In genomic region chr15:102279092-102279782, GRCm38 (mm10) we compare ENCODE assay signal across 8 mouse cellular contexts. TPM values are rescaled to one million over a fixed set of nuclear protein-coding genes. Genes with fewer than 3 reads are reported as not detected.
DNase-seq lines count a peak whose midpoint lies in the region; ATAC-seq and TF ChIP-seq lines count a peak whose summit lies in the region.

TSS of gene Mfsd5 (plus strand) at chr15:102279454.

- H3K9ac ChIP-seq in kidney, embryonic 14.5 days (ENCODE audit: low read depth, low read length) = peak within 1 kb of the TSS; percentile 81
- H3K9ac ChIP-seq in limb, embryonic 15.5 days = peak within 1 kb of the TSS; percentile 71
- H3K9ac ChIP-seq in midbrain, postnatal 0 days (replicated peaks; ENCODE audit: low read length, poor library complexity, severe bottlenecking) = peak within 1 kb of the TSS; percentile 78

- TF ChIP-seq CTCF in C2C12 (IDR thresholded peaks at IDR 0.05; ENCODE audit: control insufficient read depth, insufficient read depth, insufficient read length) = peak; percentile 54
- TF ChIP-seq CTCF in embryonic fibroblast, embryonic 13.5 days (IDR thresholded peaks at IDR 0.05; ENCODE audit: borderline replicate concordance, insufficient read depth, low read length) = peak; percentile 28; the same call in 1 of the 2 replicates
- peak; percentile 48 for TF ChIP-seq CTCF in midbrain, postnatal 0 days (IDR thresholded peaks at IDR 0.05)

- no peaks in the 10 kb centered on the region for H3K9me3 ChIP-seq in kidney, embryonic 14.5 days (ENCODE audit: control insufficient read depth, low read length)
- H3K9me3 ChIP-seq in limb, embryonic 15.5 days = no peaks in the 10 kb centered on the region
- no peaks in the 10 kb centered on the region for H3K9me3 ChIP-seq in midbrain, postnatal 0 days (ENCODE audit: low read length)

- H3K4me3 ChIP-seq in C2C12 (ENCODE audit: insufficient read depth, poor library complexity, severe bottlenecking) = peak within 1 kb of the TSS; percentile 78
- H3K4me3 ChIP-seq in embryonic fibroblast, embryonic 13.5 days (ENCODE audit: insufficient read depth, low read length) = peak within 1 kb of the TSS; percentile 72
- peak within 1 kb of the TSS; percentile 89 for H3K4me3 ChIP-seq in kidney, embryonic 14.5 days (ENCODE audit: low read length)
- H3K4me3 ChIP-seq in limb, embryonic 15.5 days = peak within 1 kb of the TSS; percentile 93
- H3K4me3 ChIP-seq in midbrain, postnatal 0 days (ENCODE audit: low read depth, low read length) = peak within 1 kb of the TSS; percentile 80

- under 1% methylated on average over 65 of the region's 65 CpGs for WGBS in kidney, embryonic 14.5 days
- under 1% methylated on average over 65 of the region's 65 CpGs for WGBS in limb, embryonic 15.5 days
- WGBS in midbrain, postnatal 0 days = under 1% methylated on average over 65 of the region's 65 CpGs

- H3K36me3 ChIP-seq in C2C12 (ENCODE audit: control insufficient read depth, insufficient read depth) = peaks cover 20% of the 10 kb centered on the region
- peaks cover 12% of the 10 kb centered on the region for H3K36me3 ChIP-seq in kidney, embryonic 14.5 days (ENCODE audit: control insufficient read depth, insufficient read depth, low read length)
- peaks cover 20% of the 10 kb centered on the region for H3K36me3 ChIP-seq in limb, embryonic 15.5 days
- peaks cover 20% of the 10 kb centered on the region for H3K36me3 ChIP-seq in midbrain, postnatal 0 days (ENCODE audit: insufficient read depth, low read length)

- H3K27ac ChIP-seq in embryonic fibroblast, embryonic 13.5 days (ENCODE audit: insufficient read depth, low read length) = peak within 1 kb of the TSS; percentile 72
- H3K27ac ChIP-seq in kidney, embryonic 14.5 days (ENCODE audit: low read depth, low read length) = peak within 1 kb of the TSS; percentile 90
- H3K27ac ChIP-seq in limb, embryonic 15.5 days = peak within 1 kb of the TSS; percentile 92
- peak within 1 kb of the TSS; percentile 76 for H3K27ac ChIP-seq in midbrain, postnatal 0 days (ENCODE audit: low read depth, low read length)

- H3K27me3 ChIP-seq in C2C12 (ENCODE audit: control insufficient read depth, insufficient read depth, insufficient read length) = no peaks in the 10 kb centered on the region
- no peaks in the 10 kb centered on the region for H3K27me3 ChIP-seq in kidney, embryonic 14.5 days (ENCODE audit: control insufficient read depth, insufficient read depth, low read length)
- no peaks in the 10 kb centered on the region for H3K27me3 ChIP-seq in limb, embryonic 15.5 days
- no peaks in the 10 kb centered on the region for H3K27me3 ChIP-seq in midbrain, postnatal 0 days (ENCODE audit: insufficient read depth, low read length)

- peak within 1 kb of the TSS; percentile 84 for H3ac ChIP-seq in C2C12 (ENCODE audit: control insufficient read depth, insufficient read length, low read depth)

- peak; percentile 95 for DNase-seq in brain, adult 2 months (ENCODE audit: low read depth, low spot score)
- peak; percentile 85 to 88 for DNase-seq in heart, adult 9 months (ENCODE audit: low spot score in 2 of 2)
- DNase-seq in midbrain, postnatal 0 days (ENCODE audit: low spot score) = peak; percentile 90
- DNase-seq in spleen, postnatal 10 days (ENCODE audit: low spot score in 2 of 2) = peak; percentile 78 to 92

- no peaks in the 10 kb centered on the region for H3K4me1 ChIP-seq in embryonic fibroblast, embryonic 13.5 days (ENCODE audit: control insufficient read depth, insufficient read depth, low read length)
- peaks cover 11% of the 10 kb centered on the region for H3K4me1 ChIP-seq in kidney, embryonic 14.5 days (ENCODE audit: control insufficient read depth, insufficient read depth, low read length)
- H3K4me1 ChIP-seq in limb, embryonic 15.5 days = peaks cover 20% of the 10 kb centered on the region
- H3K4me1 ChIP-seq in midbrain, postnatal 0 days (ENCODE audit: insufficient read depth, low read length) = peaks cover 6% of the 10 kb centered on the region; the same call in 1 of the 2 replicates

- TF ChIP-seq POLR2A in embryonic fibroblast, embryonic 13.5 days (IDR thresholded peaks at IDR 0.05; ENCODE audit: low read depth, low read length) = peak; percentile 90

- peak within 1 kb of the TSS; percentile 88 for H3K4me2 ChIP-seq in kidney, embryonic 14.5 days (replicated peaks; ENCODE audit: low read depth, low read length)
- peak within 1 kb of the TSS; percentile 61 for H3K4me2 ChIP-seq in limb, embryonic 15.5 days
- peak within 1 kb of the TSS; percentile 88 for H3K4me2 ChIP-seq in midbrain, postnatal 0 days (ENCODE audit: low read depth, low read length, poor library complexity, severe bottlenecking)

- H3K79me2 ChIP-seq in C2C12 (ENCODE audit: control insufficient read depth, insufficient read depth) = peaks cover 28% of the 10 kb centered on the region

- ATAC-seq in kidney, embryonic 14.5 days (ENCODE audit: low FRiP score, low TSS enrichment) = peak; percentile 98
- ATAC-seq in limb, embryonic 15.5 days (ENCODE audit: insufficient number of reproducible peaks, low FRiP score, low TSS enrichment, low read depth) = peak; percentile 90
- peak; percentile 94 for ATAC-seq in midbrain, postnatal 0 days (ENCODE audit: low FRiP score)

- peaks cover 25% of the 10 kb centered on the region for H3K79me3 ChIP-seq in C2C12 (ENCODE audit: low read depth)

TF ChIP-seq in C2C12, 6 proteins besides CTCF, POLR2A, EP300 and RAD21:
- TF ChIP-seq MAX (IDR thresholded peaks at IDR 0.05) (peak; percentile 90), MYOD1 (IDR thresholded peaks at IDR 0.05; ENCODE audit: control insufficient read depth, insufficient read length, low read depth) (no peak), CEBPB (IDR thresholded peaks at IDR 0.05; ENCODE audit: low read depth) (no peak), USF1 (IDR thresholded peaks at IDR 0.05; ENCODE audit: low read depth) (peak; percentile 97), FOSL1 (IDR thresholded peaks at IDR 0.05; ENCODE audit: insufficient read depth, low read length, poor library complexity, severe bottlenecking) (no peak), MYOG (IDR thresholded peaks at IDR 0.05; ENCODE audit: control insufficient read depth, extremely low read depth, insufficient read length) (no peak)

RNA-seq across cellular contexts. Expression of gene Mfsd5, which starts in this region (rescaled TPM):
- polyA plus RNA-seq in C2C12 (2012; fragmentation: generic; extraction: Trizol) = 126 TPM
- polyA plus RNA-seq in embryonic fibroblast, embryonic 13.5 days (2011; ENCODE audit: insufficient read length, low read depth, missing spikeins) = 47.3 and 55.8 TPM in 2 replicates
- polyA plus RNA-seq in kidney, embryonic 14.5 days (2014; fragmentation: Nextera tagmentation; extraction: Ambion mirVana) = 53.7 and 65.3 TPM in 2 replicates
- 100.0 and 103 TPM in 2 replicates for polyA plus RNA-seq in limb, embryonic 15.5 days (2015; fragmentation: Nextera tagmentation; extraction: Ambion mirVana)
- total RNA-seq in midbrain, postnatal 0 days (2014; rRNA removed) = 43.3 and 59.3 TPM in 2 replicates
- polyA plus RNA-seq in midbrain, postnatal 0 days (2015; fragmentation: Nextera tagmentation; extraction: Ambion mirVana) = 63.5 and 67.3 TPM in 2 replicates

Comparison
In these comparisons a context has a peak if more than half of its experiments do, and no peak if none do; other contexts are left out.
1. Peak in every context shown above with its lines: DNase-seq, ATAC-seq, H3K4me3 ChIP-seq and H3K27ac ChIP-seq.